Mouse (Mus musculus) stomach, embryonic 14.5 days (tissue): Measurements from ENCODE around the gene Zfp990. TPM values are rescaled to one million over a fixed set of nuclear protein-coding genes. Genes with fewer than 3 reads are reported as not detected.
"Not testable (repeated sequence)": the region's sequence is repeated elsewhere in the genome, so short reads cannot be mapped to it uniquely, and the experiment has no call there.

Source experiments
- ATAC-seq: fragments of 200-750 bp; cut with Nextera tagmentation; 2 replicates; pipeline ENCODE4 v1.8.0; 2017; ENCODE audit warnings: low read depth, moderate TSS enrichment; ENCODE audit not compliant: insufficient number of reproducible peaks, insufficient read depth, low FRiP score
- H3K27ac ChIP-seq: fragments of 300-500 bp; sonication (generic); 2 replicates; pipeline ENCODE4 v1.5.1; 2014; ENCODE audit warnings: mild to moderate bottlenecking, low read length, moderate library complexity, mixed read lengths
- H3K27me3 ChIP-seq: fragments of 300-500 bp; sonication (generic); 2 replicates; pipeline ENCODE4 v1.6.1; 2014; ENCODE audit warnings: low read length, control low read depth, mixed read lengths; ENCODE audit not compliant: control insufficient read depth, insufficient read depth
- H3K36me3 ChIP-seq: fragments of 300-500 bp; sonication (generic); 2 replicates; pipeline ENCODE4 v1.6.1; 2014; ENCODE audit warnings: mild to moderate bottlenecking, control low read depth, low read length, moderate library complexity, mixed read lengths; ENCODE audit not compliant: control insufficient read depth, insufficient read depth
- H3K4me1 ChIP-seq: fragments of 300-500 bp; sonication (generic); 2 replicates; pipeline ENCODE4 v1.6.1; 2014; ENCODE audit warnings: low read length, control low read depth, mixed read lengths; ENCODE audit not compliant: control insufficient read depth, insufficient read depth
- H3K4me2 ChIP-seq: fragments of 300-500 bp; sonication (generic); replicated peaks from 2 replicates; pipeline ENCODE4 v1.6.1; 2014; ENCODE audit warnings: low read depth, low read length, control low read depth
- H3K4me3 ChIP-seq: fragments of 300-500 bp; sonication (generic); 2 replicates; pipeline ENCODE4 v1.5.1; 2014; ENCODE audit warnings: low read depth, low read length, control low read depth
- H3K9ac ChIP-seq: fragments of 300-500 bp; sonication (generic); replicated peaks from 2 replicates; pipeline ENCODE4 v1.6.1; 2014; ENCODE audit warnings: low read depth, mild to moderate bottlenecking, control low read depth, low read length, moderate library complexity, mixed read lengths
- H3K9me3 ChIP-seq: fragments of 300-500 bp; sonication (generic); 2 replicates; pipeline ENCODE4 v1.6.1; 2016; ENCODE audit warnings: low read depth, low read length, control low read depth; ENCODE audit not compliant: control insufficient read depth
- WGBS: fragments of 180-500 bp; shearing (Covaris S2); extraction: QIAGEN DNeasy Blood & Tissue Kit; methylation state at CpG from one replicate; pipeline ENCODE4 v1.1.7; 2014; 5-methylcytosine and 5-hydroxymethylcytosine counted together
- polyA plus RNA-seq: library from polyadenylated mRNA; unstranded; fragments of >200 nt; fragmentation: Nextera tagmentation; extraction: Ambion mirVana; gene quantifications from 2 replicates; pipeline ENCODE4 v1.2.1, GENCODE M21; 2014

The Zfp990 gene
- polyA plus RNA-seq, 1 experiment from 2014 or later = not detected

DNA sequence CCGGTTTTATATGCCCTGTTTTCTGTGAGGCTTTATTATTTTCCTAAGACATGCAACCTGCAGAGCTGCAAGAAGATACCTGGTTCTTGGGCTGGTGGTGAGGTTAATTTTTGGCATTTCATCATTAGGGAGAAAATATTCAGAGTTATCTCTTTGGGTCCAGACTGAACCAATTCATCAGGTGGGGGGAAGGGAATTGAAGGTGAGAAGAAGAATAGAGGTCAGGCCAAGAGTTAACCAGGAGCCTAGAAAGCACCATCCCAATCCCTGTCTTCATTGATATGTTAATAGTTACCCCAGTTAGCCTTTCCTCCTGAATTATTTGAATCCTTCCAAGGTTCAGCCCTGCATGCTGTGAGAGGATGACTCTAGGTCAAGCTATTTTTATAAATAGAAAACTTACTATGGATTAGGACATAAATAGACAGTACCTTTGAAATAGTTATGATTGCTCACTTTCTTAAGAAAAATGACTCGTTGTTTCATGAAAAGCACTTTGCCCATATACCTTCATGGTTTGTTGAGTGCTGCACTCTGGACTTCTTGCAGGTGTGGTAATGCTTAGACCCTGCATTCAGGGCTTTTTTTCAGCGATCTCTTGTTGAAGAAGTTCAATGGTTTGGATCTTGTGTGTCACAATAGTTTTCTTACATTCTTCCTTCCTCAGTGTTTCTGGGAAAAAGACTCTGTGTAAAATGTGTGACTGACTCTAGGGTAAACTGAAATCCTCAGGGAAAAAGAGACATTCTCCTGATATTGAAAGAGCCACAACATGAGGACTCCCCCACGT, 5.4 kb downstream of the Zfp990 start:
- not testable (repeated sequence) for H3K4me1 ChIP-seq, H3K27ac ChIP-seq, H3K4me2 ChIP-seq, H3K36me3 ChIP-seq, H3K27me3 ChIP-seq, H3K9me3 ChIP-seq, H3K9ac ChIP-seq, H3K4me3 ChIP-seq, ATAC-seq
- 80% methylated on average over 4 of the region's 4 CpGs for WGBS

DNA sequence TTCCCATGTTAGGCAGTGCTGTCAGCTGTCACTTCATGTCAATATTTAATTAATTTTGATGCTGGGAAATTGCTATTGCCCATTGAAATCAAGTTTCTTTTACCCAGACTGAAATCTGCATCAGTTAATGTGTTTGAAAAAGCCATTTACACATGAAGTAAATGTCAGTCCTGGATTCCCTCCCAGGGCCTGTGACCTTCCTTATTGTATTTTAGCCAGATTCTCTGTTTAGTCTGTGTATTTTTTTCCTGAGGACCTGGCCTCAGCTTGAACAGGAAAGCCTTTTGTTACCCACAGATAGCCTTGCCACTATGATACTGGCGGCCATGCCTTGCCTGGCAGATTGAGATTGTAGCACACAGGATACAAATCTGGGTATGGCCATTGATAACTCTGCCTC, 6.8 kb downstream of the Zfp990 start:
- H3K4me1 ChIP-seq, H3K9ac ChIP-seq: not testable (repeated sequence)

DNA sequence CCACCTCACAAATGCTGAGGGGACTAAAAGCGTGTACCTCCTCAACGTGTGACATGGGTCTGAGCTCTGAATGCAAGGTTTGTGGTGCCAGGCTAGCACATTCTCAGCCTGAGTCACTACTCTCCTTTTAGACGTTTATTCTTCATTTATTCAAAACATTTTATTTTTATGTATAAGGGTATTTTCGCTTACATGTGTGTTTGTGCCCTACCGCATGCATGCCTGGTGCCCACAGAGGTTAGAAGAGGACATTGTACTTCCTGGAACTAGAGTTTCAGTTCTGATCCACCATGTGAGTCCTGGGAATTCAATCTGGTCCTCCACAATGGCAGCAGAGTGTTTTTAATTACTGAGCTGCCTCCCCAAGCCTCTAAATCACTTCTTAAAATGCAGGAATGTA, 33.3 kb downstream of the Zfp990 start:
- not testable (repeated sequence) for H3K36me3 ChIP-seq, H3K4me3 ChIP-seq, H3K27ac ChIP-seq, H3K4me1 ChIP-seq, H3K27me3 ChIP-seq, H3K9me3 ChIP-seq, H3K9ac ChIP-seq, H3K4me2 ChIP-seq, ATAC-seq
- 82% methylated on average over 5 of the region's 5 CpGs for WGBS

More for the DNA sequence above, 6.8 kb downstream of the Zfp990 start:
- 78% methylated on average over 1 of the region's 1 CpGs for WGBS
- not testable (repeated sequence) for H3K36me3 ChIP-seq, H3K4me2 ChIP-seq, H3K4me3 ChIP-seq, H3K27ac ChIP-seq, ATAC-seq, H3K27me3 ChIP-seq, H3K9me3 ChIP-seq

DNA sequence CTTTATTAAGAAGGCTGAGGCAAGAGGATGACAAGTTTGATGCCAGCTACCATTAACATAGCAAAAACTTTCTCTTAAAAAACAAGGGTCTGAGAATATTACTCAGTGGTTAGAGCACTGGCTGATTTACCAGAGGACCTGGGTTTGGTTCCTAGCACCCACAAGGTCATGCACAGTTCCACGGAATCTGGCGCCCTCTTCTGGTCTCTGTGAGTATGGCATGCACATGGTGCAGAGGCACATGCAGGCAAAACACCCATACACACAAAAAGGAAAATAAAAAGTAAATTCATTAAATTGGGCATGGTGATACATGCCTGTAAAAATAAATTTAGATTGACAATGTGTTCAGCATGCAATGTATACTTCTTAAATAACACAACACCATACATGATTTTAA, 34.5 kb downstream of the Zfp990 start:
- not testable (repeated sequence) for ATAC-seq, H3K36me3 ChIP-seq, H3K9me3 ChIP-seq, H3K4me2 ChIP-seq, H3K27ac ChIP-seq, H3K4me3 ChIP-seq, H3K27me3 ChIP-seq, H3K9ac ChIP-seq, H3K4me1 ChIP-seq
- WGBS = 17% methylated on average over 2 of the region's 2 CpGs

DNA sequence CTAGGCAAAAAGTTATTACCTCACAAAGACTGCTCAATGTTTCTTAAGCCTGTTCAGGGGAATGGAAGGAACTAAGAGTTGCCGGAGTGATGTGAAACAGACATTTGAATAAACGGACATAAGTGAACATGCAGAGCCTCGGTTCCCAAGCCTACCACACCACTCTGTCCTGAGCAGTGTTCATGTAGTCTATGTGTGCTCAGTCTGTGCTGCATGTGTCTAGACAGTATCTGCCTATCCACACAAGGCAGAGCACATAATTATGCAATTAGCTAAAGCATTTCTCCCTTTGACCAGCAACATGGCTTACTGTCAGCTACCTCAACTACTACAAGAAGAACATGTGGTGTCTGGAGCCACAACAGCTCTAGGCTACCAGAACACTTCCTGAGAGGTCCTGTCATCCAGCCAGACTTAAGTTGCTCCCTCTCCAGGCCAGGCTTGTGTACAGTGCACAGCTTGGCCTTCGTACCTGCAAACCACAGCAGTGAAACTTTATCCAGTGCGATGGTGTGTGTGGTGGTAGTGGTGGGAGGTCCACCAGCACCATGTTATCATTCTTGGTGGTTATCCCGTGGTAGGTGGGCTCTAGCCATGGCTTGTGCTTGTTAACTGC, 35.3 kb downstream of the Zfp990 start:
- not testable (repeated sequence) for H3K9ac ChIP-seq, H3K4me3 ChIP-seq, H3K4me2 ChIP-seq, H3K9me3 ChIP-seq, H3K27ac ChIP-seq, H3K36me3 ChIP-seq, H3K4me1 ChIP-seq, ATAC-seq, H3K27me3 ChIP-seq
- WGBS = 75% methylated on average over 6 of the region's 6 CpGs

DNA sequence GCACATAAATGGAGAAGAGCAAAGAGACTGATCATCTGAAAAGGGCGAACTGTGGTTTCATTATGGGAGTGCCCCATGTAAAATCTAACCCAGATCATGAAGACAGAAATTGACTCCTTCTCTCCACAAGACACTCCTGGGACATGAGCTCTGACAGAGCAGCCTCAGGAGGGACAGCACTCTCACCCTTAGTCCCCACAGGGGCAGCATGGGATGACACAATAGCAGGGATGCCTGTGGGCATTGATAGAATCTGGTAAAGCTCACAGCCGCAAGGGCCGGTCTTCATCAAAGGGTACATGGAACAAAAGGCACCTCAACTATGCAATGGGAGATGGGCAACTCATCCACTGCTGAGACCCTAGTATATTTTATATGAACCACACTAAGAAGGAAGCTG, 35.9 kb downstream of the Zfp990 start:
- 90% methylated on average over 3 of the region's 3 CpGs for WGBS
- H3K27me3 ChIP-seq, H3K4me3 ChIP-seq, ATAC-seq, H3K4me2 ChIP-seq, H3K9ac ChIP-seq, H3K4me1 ChIP-seq, H3K9me3 ChIP-seq, H3K27ac ChIP-seq, H3K36me3 ChIP-seq: not testable (repeated sequence)

DNA sequence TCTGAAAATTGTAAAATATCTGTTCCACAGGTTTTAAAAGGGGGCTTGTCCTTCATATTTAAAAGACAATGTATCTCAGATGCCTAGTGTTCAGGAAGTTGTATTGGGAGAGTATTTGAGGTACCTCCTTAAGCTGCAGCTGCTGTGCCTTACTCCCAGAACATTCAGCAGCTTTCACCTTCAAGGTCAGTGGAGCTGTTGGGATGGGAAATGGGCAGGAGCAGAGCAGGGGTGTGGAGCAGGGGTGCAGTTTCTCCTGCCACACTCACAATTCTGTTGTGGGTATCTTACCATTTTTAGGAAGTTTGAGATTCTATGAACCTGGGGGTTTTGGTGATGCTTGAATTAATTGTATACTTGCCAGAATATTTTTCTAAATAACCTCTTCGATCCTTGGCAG, 46.1 kb downstream of the Zfp990 start:
- Histone ChIP-seq H3K9me3 (peaks cover 5% of the 10 kb centered on the region), H3K4me3 (no peak overlapping the region), H3K27me3 (no peaks in the 10 kb centered on the region), H3K4me1 (no peaks in the 10 kb centered on the region), H3K27ac (no peak overlapping the region), H3K9ac (no peak overlapping the region), H3K4me2 (no peak overlapping the region), H3K36me3 (no peaks in the 10 kb centered on the region)
- ATAC-seq = no peak
- WGBS = 69% methylated on average over 1 of the region's 1 CpGs

DNA sequence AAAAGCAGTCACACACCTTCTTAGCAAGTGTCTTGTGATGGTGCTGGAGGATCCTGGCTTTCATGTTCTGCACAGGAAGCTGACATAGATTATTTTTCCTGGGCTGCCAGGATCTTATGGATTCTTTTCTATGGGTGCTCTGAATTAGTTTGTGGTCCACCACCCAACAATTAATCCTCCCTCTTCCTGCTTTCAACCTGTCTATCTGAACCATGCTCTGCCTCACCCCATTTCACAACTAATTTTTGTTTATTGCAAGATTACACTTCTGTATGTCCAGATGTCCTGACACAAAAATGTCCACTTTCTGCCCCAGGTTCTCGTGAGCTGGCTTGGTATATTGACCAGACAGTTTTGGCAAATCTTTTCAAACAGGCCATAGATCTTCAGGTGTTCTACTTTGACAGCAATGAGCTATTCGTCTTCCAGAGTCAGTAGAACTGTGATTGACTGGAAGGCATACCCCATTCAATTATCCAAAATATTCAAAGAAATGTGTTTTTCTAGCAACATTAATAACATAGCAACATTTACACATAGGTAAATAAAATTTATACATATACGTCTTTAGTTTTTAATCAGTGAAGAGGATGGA, 49.0 kb downstream of the Zfp990 start:
- H3K9ac ChIP-seq = no peak overlapping the region
- WGBS = 43% methylated on average over 3 of the region's 3 CpGs

More for the DNA sequence above, 49.0 kb downstream of the Zfp990 start:
- no peaks in the 10 kb centered on the region for H3K27me3 ChIP-seq
- no peak for ATAC-seq
- no peak overlapping the region for H3K4me3 ChIP-seq
- H3K9me3 ChIP-seq = peaks cover 4% of the 10 kb centered on the region
- no peaks in the 10 kb centered on the region for H3K4me1 ChIP-seq
- H3K27ac ChIP-seq = no peak overlapping the region
- H3K36me3 ChIP-seq = no peaks in the 10 kb centered on the region
- H3K4me2 ChIP-seq = no peak overlapping the region
